Mouse (Mus musculus): ENCODE measurements at regions not wholly inside any gene's neighbourhood (a gene's known extent, or its start where the extent isn't known, plus 50 kb on each side); places are given as distances from the start of the nearest gene placed in this dataset.

DNA sequence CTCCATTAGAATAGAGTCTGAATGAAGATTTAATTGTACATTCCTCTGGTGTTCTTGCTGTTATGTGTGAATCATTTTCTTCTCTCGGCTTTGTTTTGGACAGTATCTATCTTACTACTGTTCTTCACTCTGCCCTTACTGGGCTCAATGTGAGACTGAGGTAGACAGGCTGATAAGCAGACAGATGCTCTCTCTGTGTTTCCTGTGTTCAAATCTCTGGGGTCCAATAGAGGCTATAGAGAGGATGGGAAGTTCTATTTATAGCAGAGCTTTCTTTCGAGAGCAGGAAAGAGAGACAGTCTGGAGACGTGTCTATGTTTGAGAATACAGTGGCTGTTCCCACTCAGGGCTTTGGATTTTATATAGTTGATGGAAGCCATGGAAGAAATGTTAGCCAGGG lies 140.5 kb upstream of the Tet2 start:
- TF ChIP-seq MAX (IDR thresholded peaks at IDR 0.05) (no peak), FOSL1 (IDR thresholded peaks at IDR 0.05; ENCODE audit: insufficient read depth, low read length, poor library complexity, severe bottlenecking) (no peak), CTCF (IDR thresholded peaks at IDR 0.05; ENCODE audit: control insufficient read depth, insufficient read depth, insufficient read length) (no peak), CEBPB (IDR thresholded peaks at IDR 0.05; ENCODE audit: low read depth) (no peak), MYOD1 (IDR thresholded peaks at IDR 0.05; ENCODE audit: control insufficient read depth, insufficient read length, low read depth) (no peak), MYOG (IDR thresholded peaks at IDR 0.05; ENCODE audit: control insufficient read depth, extremely low read depth, insufficient read length) (no peak), USF1 (IDR thresholded peaks at IDR 0.05; ENCODE audit: low read depth) (no peak)
